Mouse (Mus musculus) spleen, adult 2 months (tissue): ENCODE data around the gene Glipr1. TPM values are rescaled to one million over a fixed set of nuclear protein-coding genes. Genes with fewer than 3 reads are reported as not detected.

ENCODE experiments used
- DNase-seq, 2 experiments: peaks; one replicate each; pipeline versions ENCODE4 v3.0.0 to v3.0.0-alpha.2; 2012 to 2021; ENCODE audit warnings: low spot score in 2 of 2, low read depth in 1 of 2
- H3K27ac ChIP-seq: fragments of 200-500 bp; 2 replicates; pipeline ENCODE4 v1.5.1; 2012; ENCODE audit warnings: low read length, inconsistent platforms; ENCODE audit not compliant: insufficient read depth
- H3K27me3 ChIP-seq: fragments of 200-500 bp; 2 replicates; pipeline ENCODE4 v1.6.1; 2012; ENCODE audit warnings: mild to moderate bottlenecking, moderate library complexity, low read length, inconsistent platforms; ENCODE audit not compliant: control insufficient read depth, insufficient read depth
- H3K36me3 ChIP-seq: fragments of 200-500 bp; 2 replicates; pipeline ENCODE4 v1.6.1; 2012; ENCODE audit warnings: mild to moderate bottlenecking, low read length, inconsistent platforms; ENCODE audit not compliant: control insufficient read depth, insufficient read depth
- H3K4me1 ChIP-seq: fragments of 200-500 bp; 2 replicates; pipeline ENCODE4 v1.6.1; 2011; ENCODE audit warnings: inconsistent platforms; ENCODE audit not compliant: control insufficient read depth, insufficient read depth, insufficient read length
- H3K4me3 ChIP-seq: fragments of 200-500 bp; 2 replicates; pipeline ENCODE4 v1.5.1; 2011; ENCODE audit warnings: mild to moderate bottlenecking, inconsistent platforms; ENCODE audit not compliant: insufficient read depth, insufficient read length; ENCODE audit errors: extremely low read depth
- CTCF ChIP-seq: fragments of 200-500 bp; IDR thresholded peaks from 2 replicates; pipeline ENCODE4 v1.5.1; 2011; ENCODE audit warnings: mild to moderate bottlenecking, inconsistent platforms; ENCODE audit not compliant: insufficient read depth, insufficient read length, insufficient replicate concordance; ENCODE audit errors: extremely low read depth
- POLR2A ChIP-seq: fragments of 200-500 bp; IDR thresholded peaks from 2 replicates; pipeline ENCODE4 v1.6.1; 2011; ENCODE audit warnings: low read depth, low read length, inconsistent platforms
- WGBS: fragments of 180-500 bp; shearing (Covaris S2); methylation state at CpG from one replicate; pipeline ENCODE4 v1.1.7; 2018; 5-methylcytosine and 5-hydroxymethylcytosine counted together
- polyA plus RNA-seq: library from polyadenylated mRNA; depleted of rRNA; stranded (reverse); fragments of >200 nt; gene quantifications from 2 replicates; pipeline ENCODE4 v1.2.3, GENCODE M21; 2012; rRNA removed

Gene Glipr1
- polyA plus RNA-seq, 1 experiment = 30.3 TPM

GRCm38 (mm10) chr10:111948041-111948440, 54.4 kb downstream of the Glipr1 start:
- 86% methylated on average over 1 of the region's 1 CpGs for WGBS
- H3K36me3 ChIP-seq = no peaks in the 10 kb centered on the region
- no peak overlapping the region for H3K4me3 ChIP-seq
- H3K27ac ChIP-seq = no peak overlapping the region
- H3K27me3 ChIP-seq = no peaks in the 10 kb centered on the region
- no peak for TF ChIP-seq POLR2A
- TF ChIP-seq CTCF = no peak
- no peaks in the 10 kb centered on the region for H3K4me1 ChIP-seq
- DNase-seq = no peak

GRCm38 (mm10) chr10:111945563-111945962, 56.9 kb downstream of the Glipr1 start:
- no peaks in the 10 kb centered on the region for H3K27me3 ChIP-seq
- 71% methylated on average over 3 of the region's 3 CpGs for WGBS
- H3K4me3 ChIP-seq = no peak overlapping the region
- H3K4me1 ChIP-seq = no peaks in the 10 kb centered on the region
- no peak for DNase-seq
- TF ChIP-seq POLR2A (no peak), CTCF (no peak)
- H3K27ac ChIP-seq = no peak overlapping the region
- H3K36me3 ChIP-seq = no peaks in the 10 kb centered on the region

- H3K4me1 ChIP-seq = no peaks in the 10 kb centered on the region
- 72% methylated on average over 7 of the region's 7 CpGs for WGBS
- H3K36me3 ChIP-seq = no peaks in the 10 kb centered on the region
- no peak for TF ChIP-seq CTCF
- no peak for TF ChIP-seq POLR2A
- no peak overlapping the region for H3K27ac ChIP-seq
- no peak overlapping the region for H3K4me3 ChIP-seq
- no peaks in the 10 kb centered on the region for H3K27me3 ChIP-seq
- no peak for DNase-seq
Observed at GRCm38 (mm10) chr10:111943026-111943425, 59.4 kb downstream of the Glipr1 start.

- no peak for TF ChIP-seq CTCF
- no peak for TF ChIP-seq POLR2A
- Histone ChIP-seq H3K4me1 (no peaks in the 10 kb centered on the region), H3K4me3 (no peak overlapping the region), H3K27ac (no peak overlapping the region), H3K36me3 (no peaks in the 10 kb centered on the region), H3K27me3 (no peaks in the 10 kb centered on the region)
- no peak for DNase-seq
- WGBS = 83% methylated on average over 5 of the region's 5 CpGs
Observed at GRCm38 (mm10) chr10:111937146-111937534, 65.3 kb downstream of the Glipr1 start.

- no peak for DNase-seq
- no peaks in the 10 kb centered on the region for H3K4me1 ChIP-seq
- H3K27me3 ChIP-seq = no peaks in the 10 kb centered on the region
- H3K4me3 ChIP-seq = no peak overlapping the region
- no peak overlapping the region for H3K27ac ChIP-seq
- H3K36me3 ChIP-seq = no peaks in the 10 kb centered on the region
- TF ChIP-seq POLR2A (no peak), CTCF (no peak)
- WGBS = 44% methylated on average over 13 of the region's 13 CpGs
Observed at GRCm38 (mm10) chr10:111936491-111937145, 65.8 kb downstream of the Glipr1 start.

GRCm38 (mm10) chr10:111936021-111936420, 66.4 kb downstream of the Glipr1 start:
- Histone ChIP-seq H3K4me3 (no peak overlapping the region), H3K27me3 (no peaks in the 10 kb centered on the region), H3K36me3 (no peaks in the 10 kb centered on the region), H3K27ac (no peak overlapping the region), H3K4me1 (no peaks in the 10 kb centered on the region)
- TF ChIP-seq POLR2A = no peak
- no peak for TF ChIP-seq CTCF
- DNase-seq = no peak
- WGBS = 74% methylated on average over 4 of the region's 4 CpGs

Other genes with a start within 250 kb of the Glipr1 start
- 2.3 and 3.1 TPM in 2 replicates for gene Krr1, start 30.0 kb downstream of the Glipr1 start, polyA plus RNA-seq
- not detected in 2 replicates for gene Glipr1l1, start 57.6 kb upstream of the Glipr1 start, polyA plus RNA-seq
- gene Glipr1l2, start 80.7 kb upstream of the Glipr1 start, polyA plus RNA-seq = not detected in 2 replicates
- not detected in 2 replicates for gene Glipr1l3, start 157.7 kb upstream of the Glipr1 start, polyA plus RNA-seq
- not detected in 2 replicates for gene Caps2, start 161.0 kb upstream of the Glipr1 start, polyA plus RNA-seq